Mouse (Mus musculus): ENCODE measurements at regions not wholly inside any gene's neighbourhood (a gene's known extent, or its start where the extent isn't known, plus 50 kb on each side); places are given as distances from the start of the nearest gene placed in this dataset.
"Not testable (repeated sequence)": the region's sequence is repeated elsewhere in the genome, so short reads cannot be mapped to it uniquely, and the experiment has no call there.

DNA sequence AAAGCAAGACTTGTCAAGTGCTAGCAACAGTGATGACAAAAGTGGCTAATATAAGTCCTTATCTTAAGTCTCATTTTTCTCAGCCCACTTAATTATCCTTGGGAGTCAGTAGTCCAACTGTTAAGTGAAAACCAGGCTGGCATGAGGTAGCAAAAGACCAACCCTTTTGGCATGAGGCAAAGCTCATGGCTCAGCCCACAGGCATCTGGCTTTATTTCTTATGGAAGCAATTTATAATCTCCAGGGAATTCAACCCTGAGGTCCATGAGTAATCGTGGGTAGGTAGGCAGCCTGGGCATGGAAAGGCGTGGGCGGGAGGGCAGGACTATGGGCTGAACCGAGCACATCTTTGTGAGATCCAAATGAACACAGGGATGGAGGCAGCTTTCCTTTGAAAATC, 950.4 kb downstream of the Ttll7 start:
- no peak for DNase-seq

DNA sequence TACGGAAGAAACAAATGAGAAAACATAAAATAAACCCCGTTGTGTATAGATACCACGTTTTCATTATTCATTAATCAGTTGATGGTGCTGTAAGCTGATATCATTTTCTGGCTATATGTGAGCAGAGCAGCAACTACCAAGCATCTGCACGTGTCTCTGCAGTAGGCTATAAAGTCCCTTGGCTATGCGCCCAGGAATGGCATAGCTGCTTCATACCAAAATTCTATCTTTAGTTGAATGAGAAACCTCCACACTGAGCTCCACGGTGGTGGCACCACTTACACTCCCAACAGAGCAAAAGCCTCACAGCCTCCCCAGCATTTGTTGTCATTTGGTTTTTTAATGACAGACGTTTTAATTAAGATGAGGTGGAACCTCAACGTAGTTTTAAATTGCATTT, 944.4 kb downstream of the Ttll7 start:
- DNase-seq = no peak

DNA sequence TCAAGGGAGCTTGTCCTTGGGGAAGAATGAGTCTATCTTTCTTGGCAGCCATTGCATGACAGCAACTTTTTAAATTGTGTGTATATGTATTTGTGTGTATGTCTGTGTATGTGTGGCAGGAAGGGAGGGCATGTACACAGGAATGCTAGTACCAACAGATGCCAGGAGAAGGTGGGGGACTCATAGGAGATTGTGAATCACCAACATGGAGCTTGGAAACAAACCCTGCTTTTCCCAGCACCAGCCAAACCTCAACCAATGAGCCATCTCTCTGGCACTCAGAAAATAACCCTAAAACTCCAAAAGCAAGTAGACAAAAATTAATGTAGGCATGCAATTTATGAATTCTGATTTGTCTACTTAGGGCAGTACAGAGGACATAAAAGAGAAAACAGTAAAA, 942.9 kb downstream of the Ttll7 start:
- no peak for DNase-seq

GRCm38 (mm10) chr3:147786555-147786954, 934.4 kb downstream of the Ttll7 start:
- DNase-seq = no peak

DNA sequence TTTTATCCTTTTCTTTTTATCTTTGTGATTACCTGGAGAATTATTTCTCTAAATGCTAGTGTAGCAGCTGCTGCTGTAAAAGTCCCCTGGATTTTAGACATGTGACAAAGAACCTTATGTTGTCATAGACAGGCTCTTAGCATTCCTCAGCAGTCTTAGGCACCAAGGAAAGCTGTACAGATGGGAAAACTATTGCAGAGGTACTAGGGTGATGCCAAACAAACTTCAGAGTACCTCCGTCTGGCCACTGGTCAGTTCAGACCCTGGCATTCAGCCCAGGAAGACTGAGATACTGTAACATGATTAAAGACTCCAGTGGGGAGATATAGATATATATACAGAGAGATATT, 898.6 kb downstream of the Ttll7 start:
- no peak for DNase-seq

DNA sequence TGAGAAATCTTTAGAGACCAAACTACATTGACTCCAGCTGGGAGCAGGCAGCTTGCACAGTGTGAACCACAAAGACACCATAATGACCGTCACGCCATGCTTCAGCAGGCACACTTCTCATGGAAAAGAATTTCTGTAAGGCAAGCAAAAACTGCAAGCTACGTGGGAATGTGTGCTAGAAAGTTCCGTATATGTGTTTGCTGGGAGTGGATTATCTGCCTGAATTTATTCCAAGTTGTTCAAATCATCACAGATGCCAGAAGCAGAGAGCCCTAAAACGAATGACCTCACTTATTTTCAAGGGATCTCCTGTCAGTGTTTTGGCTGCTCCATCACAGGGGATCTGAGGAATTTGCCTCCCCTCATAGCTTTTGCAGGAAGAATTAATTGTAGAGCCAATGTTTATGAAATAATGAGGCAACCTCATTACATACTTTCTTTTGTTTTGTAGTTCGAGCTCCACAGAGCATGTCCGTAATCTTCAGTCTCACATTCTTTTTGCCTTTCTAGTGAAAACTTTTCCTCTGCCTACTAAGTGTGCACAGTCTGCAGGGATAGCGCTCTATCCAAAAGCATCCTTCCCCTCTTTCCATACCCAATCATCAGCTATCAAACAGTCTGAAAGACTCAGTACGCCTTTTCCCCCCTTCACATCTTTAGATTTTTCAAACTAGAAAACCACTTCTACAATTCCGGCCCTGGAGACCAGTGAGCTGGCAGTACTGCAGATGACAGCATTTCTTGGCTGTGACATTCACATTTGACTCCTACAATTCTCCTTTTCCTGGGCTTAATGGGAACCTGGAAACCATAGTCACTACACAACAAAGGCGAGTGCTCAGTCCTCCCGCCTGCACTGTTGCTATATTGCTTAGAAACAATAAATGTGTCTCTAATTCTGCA, 898.0 kb downstream of the Ttll7 start:
- no peak for DNase-seq

DNA sequence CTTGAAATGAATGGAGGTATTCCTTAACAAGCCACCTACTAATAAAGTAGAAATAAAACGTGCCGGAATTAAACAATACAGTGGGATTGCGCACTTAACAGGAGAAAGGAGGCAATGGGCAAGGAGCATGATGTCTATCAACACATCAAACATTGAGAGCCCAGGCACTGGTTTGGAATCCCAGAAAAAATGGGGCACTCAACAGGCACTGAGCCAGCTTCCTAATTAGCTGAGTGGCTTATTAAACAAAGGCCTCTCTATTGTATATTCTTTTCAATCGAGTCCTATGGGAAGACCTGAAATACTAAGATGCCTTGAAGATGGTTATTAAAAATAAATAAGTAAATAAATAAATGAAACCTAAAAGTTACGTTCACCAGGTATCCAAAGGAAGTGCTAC, 897.3 kb downstream of the Ttll7 start:
- no peak for DNase-seq

- DNase-seq = no peak
Measured at GRCm38 (mm10) chr3:147736673-147737439, 884.7 kb downstream of the Ttll7 start.

DNA sequence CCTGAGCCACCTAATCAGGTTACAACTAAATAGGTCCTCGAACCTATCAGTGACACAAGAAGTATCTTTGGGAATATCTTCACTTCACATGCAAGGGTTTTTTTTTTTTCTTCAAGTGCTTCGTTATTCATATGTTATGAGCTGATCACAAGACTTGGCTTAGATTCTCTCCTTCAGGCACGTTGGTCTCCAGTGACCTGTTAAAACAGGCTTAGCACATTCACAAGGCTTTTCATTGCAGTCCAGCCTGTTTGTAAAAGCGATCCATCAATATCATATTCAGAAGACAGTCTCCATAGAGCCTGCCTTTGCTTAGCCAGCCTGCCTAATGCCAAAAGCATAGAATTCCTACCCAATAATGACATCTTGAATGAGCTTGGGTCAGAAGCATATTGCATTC, 864.2 kb downstream of the Ttll7 start:
- no peak for DNase-seq

DNA sequence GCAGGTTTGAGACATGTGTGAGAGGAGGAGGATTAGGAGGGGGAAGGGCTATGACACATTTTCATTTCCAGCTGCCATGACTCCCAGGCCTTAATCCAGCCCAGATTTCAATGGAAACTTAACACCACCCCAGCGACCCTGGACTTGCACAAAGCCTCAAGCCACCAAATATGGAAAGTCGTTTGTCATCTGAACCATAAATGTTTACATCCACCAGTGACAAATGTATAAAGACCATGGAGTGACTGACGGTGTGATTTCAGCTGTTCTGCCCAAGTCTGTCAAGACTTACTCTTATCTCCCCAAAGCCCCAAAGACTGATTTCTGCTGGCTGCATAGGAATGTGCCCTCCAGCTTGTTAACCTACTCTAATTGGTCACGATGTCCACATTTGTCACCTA, 855.2 kb downstream of the Ttll7 start:
- DNase-seq = no peak

GRCm38 (mm10) chr3:147683730-147684129, 831.6 kb downstream of the Ttll7 start:
- no peak for DNase-seq

DNA sequence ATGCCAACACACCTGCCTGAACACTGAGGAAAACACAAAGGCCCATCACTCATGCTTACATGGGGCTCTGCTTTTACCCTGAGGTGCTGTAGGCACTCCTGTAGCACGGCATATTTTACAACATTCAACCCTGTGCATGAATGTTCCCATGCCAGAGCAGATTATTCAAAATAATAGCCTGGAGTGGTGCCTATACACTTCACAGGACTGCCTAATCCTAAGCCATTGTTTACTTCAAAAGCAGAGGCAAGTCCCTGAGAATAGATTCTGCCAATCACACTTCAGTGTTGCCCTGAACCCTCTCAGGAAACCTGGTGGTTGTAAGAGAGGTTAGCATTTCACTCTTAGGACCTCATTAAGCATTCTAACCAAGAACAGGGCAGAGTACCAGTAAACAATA, 828.1 kb downstream of the Ttll7 start:
- no peak for DNase-seq

DNA sequence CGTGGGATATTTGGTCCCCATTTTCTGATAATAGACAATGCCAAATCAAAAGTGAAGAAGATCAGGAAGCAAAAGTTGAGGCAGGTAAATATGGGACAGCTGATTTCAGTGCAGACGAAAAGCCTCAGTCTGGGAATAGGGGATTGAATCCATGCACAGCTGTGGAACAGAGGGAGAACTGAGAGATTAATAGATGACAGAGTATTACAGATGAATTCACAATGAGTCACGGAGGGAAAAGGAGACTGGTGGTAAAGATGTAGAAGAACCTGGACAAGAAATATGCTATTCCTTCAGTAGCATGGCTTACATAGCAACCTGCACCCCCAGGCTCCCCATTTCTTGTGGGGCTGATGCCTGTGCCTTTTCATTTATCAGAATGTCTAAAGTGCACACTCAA, 810.4 kb downstream of the Ttll7 start:
- DNase-seq = no peak

- DNase-seq = no peak
Measured at GRCm38 (mm10) chr3:147652849-147653248, 800.7 kb downstream of the Ttll7 start.

DNA sequence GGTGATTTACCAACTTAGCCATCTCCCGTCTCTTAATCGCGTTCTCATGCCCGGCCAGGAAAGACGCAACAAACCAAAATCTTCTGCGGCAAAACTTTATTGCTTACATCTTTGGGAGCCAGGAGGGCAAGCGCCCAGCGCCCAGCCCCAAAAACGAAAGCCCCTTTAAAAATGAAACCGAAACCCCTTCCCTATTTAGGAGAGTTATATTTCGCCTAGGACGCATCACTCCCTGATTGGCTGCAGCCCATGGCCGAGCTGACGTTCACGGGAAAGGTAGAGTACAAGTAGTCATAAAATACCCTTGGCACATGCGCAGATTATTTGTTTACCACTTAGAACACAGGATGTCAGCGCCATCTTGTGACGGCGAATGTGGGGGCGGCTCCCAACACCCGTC, 783.3 kb downstream of the Ttll7 start:
- DNase-seq = not testable (repeated sequence)

DNA sequence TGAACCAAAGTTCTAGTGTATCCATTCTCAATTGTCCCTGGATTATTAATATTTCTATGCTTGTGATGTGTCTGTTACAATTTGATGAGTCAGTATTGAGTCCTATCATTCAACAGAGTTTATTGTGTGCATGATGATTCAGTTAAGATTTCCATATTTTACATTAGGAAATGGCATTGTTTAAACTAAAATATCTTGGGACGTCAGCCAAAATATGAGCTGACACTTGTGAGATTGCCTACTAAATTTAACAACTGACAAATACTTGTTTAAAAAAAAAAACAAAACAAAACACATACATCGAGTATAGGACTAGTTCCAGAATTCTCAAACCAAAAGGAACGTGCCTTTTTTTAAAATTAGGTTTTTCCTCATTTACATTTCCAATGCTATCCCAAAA, 779.0 kb downstream of the Ttll7 start:
- no peak for DNase-seq

GRCm38 (mm10) chr3:147583697-147584315, 731.6 kb downstream of the Ttll7 start:
- no peak for DNase-seq

- no peak for DNase-seq
Measured at GRCm38 (mm10) chr3:147571850-147572249, 719.7 kb downstream of the Ttll7 start.

- DNase-seq = no peak
Measured at GRCm38 (mm10) chr3:147545329-147546006, 693.3 kb downstream of the Ttll7 start.

DNA sequence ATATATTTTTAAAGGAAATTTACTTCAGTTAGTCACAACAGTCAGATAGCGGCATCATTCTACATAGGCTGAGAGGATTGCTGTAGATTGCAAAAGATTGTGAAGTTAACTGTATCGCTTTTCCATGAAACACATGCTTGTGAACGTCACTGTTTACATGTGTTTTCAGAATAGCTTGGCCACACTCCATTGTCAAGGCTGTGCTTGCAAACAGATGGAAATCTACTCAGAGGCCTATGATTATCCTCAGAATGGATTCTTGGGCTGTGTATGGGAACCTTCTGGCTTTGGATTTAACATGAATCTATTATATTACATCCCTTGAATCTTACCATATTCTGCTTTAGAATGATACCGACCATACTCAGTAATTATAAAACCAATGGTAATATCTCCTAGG, 690.1 kb downstream of the Ttll7 start:
- no peak for DNase-seq

DNA sequence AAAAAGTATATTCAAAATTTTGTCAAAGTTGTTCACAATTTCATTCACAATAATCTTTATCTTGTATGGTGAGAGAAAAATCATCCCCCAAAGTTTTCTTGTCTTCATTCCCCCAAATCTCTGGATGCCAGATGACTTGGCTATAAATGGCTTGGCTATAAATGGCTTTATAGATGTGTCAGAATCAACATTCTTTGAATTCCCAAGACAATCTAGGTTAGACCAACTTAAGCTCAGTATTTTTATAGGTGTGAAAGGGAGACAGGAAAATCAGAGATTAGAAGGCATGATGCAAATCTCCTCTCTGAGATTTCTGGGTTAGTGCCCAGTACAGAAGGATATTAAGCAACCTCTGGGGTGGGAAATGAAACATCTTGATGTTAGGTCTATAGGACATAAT, 685.4 kb downstream of the Ttll7 start:
- no peak for DNase-seq

DNA sequence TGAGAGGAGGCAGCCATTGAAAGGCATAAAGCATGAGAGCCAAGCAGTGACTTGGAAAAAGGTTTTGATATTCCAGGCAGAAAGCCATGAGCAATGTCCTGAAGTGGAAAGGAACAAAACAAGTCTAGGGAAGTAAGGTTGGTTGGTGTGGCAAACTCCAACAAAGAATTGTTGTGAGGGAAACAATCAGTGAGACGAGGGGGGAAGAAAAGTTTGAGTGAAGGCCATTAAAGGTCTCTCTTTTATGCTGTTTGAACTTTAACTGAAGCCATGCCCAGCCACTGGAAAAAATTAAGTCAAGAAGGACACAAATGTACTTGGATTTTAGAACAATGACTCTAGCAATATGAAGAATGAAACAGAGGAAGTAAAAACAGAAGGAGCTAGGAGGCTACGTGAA, 680.0 kb downstream of the Ttll7 start:
- no peak for DNase-seq

- DNase-seq = no peak
Measured at GRCm38 (mm10) chr3:147531608-147532180, 679.5 kb downstream of the Ttll7 start.
